Mouse (Mus musculus): ENCODE measurements around the gene Bola2. TPM values are rescaled to one million over a fixed set of nuclear protein-coding genes. Genes with fewer than 3 reads are reported as not detected.
A peak's percentile ranks its signal among the peaks of the same experiment; 100 is the strongest.

Bola2 gene
- polyA plus RNA-seq, 1 experiment from 2014 or later = 82.7 TPM

DNA sequence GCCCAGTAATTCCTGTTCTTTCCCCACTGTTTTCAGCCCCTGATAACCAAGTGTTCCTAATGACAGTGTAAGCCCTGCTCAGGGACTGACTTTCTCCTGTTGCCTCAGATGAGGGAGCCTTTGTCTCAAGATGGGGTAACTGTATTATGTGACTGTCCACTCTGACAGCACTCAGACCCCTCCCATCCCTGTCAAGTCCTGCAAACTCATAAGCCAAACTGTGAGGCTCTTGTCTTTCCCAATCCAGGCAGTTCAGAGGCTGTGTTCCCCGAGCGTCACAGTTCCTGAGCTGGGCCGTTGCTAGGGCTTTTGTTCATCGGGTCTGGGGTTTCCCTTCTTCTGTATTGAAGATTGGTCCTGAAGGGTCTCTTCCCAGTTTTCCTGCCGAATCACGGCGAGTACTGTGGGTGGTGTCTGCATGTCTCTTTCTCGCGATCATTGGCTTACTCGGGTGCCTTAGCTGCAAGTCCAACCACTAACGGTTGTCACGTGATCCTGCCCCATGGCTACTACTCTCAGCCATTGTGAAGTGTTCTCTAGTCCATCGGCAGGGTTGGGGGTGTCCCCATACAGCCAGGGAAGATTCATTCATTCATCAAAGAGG, 45.0 kb downstream of the Bola2 start:
- Histone ChIP-seq H3K27ac (replicated peaks) (no peak overlapping the region), H3K36me3 (replicated peaks) (no peaks in the 10 kb centered on the region), H3K4me2 (no peak overlapping the region), H3K4me3 (replicated peaks) (no peak overlapping the region), H3K4me1 (replicated peaks) (0 out of 2 replicates have a peak, but pooled peaks cover 3% of the 10 kb centered on the region), H3K9me3 (replicated peaks) (no peaks in the 10 kb centered on the region), H3K27me3 (no peaks in the 10 kb centered on the region), H3K9ac (no peak overlapping the region)
- WGBS (ENCODE audit: insufficient replicate concordance) = 79% methylated on average over 13 of the region's 13 CpGs
- ATAC-seq (ENCODE audit: insufficient read depth) = no peak

GRCm38 (mm10) chr7:126740977-126741376, 45.8 kb downstream of the Bola2 start:
- no peak overlapping the region for H3K9ac ChIP-seq
- ATAC-seq (ENCODE audit: insufficient read depth) = no peak
- H3K36me3 ChIP-seq (replicated peaks) = no peaks in the 10 kb centered on the region
- H3K27ac ChIP-seq (replicated peaks) = no peak overlapping the region
- no peaks in the 10 kb centered on the region for H3K27me3 ChIP-seq
- no peak overlapping the region for H3K4me3 ChIP-seq (replicated peaks)
- H3K4me2 ChIP-seq = no peak overlapping the region
- no peaks in the 10 kb centered on the region for H3K9me3 ChIP-seq (replicated peaks)
- WGBS (ENCODE audit: insufficient replicate concordance) = 43% methylated on average over 5 of the region's 5 CpGs
- H3K4me1 ChIP-seq (replicated peaks) = 0 out of 2 replicates have a peak, but pooled peaks cover 3% of the 10 kb centered on the region

DNA sequence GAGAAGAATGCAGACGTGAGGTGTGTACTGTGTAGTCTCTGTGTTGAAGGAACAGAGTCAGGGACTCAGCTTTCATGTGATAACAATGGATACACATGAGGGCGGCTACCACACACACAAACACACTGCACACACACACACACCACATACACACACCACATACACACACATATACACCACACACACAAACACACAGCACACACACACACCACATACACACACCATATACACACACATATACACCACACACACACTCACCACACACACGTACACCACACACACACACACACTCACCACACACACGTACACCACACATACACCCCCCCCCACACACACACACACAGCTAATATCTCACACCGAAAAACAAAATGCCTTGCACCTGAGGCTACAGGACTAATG, 46.3 kb downstream of the Bola2 start:
- Histone ChIP-seq H3K9me3 (replicated peaks) (no peaks in the 10 kb centered on the region), H3K27me3 (no peaks in the 10 kb centered on the region), H3K27ac (replicated peaks) (no peak overlapping the region), H3K4me3 (replicated peaks) (no peak overlapping the region), H3K4me1 (replicated peaks) (0 out of 2 replicates have a peak, but pooled peaks cover 3% of the 10 kb centered on the region), H3K9ac (no peak overlapping the region), H3K4me2 (no peak overlapping the region), H3K36me3 (replicated peaks) (no peaks in the 10 kb centered on the region)
- WGBS (ENCODE audit: insufficient replicate concordance) = 58% methylated on average over 5 of the region's 5 CpGs
- peak; percentile 32; the same call in 1 of the 2 replicates for ATAC-seq (ENCODE audit: insufficient read depth)

DNA sequence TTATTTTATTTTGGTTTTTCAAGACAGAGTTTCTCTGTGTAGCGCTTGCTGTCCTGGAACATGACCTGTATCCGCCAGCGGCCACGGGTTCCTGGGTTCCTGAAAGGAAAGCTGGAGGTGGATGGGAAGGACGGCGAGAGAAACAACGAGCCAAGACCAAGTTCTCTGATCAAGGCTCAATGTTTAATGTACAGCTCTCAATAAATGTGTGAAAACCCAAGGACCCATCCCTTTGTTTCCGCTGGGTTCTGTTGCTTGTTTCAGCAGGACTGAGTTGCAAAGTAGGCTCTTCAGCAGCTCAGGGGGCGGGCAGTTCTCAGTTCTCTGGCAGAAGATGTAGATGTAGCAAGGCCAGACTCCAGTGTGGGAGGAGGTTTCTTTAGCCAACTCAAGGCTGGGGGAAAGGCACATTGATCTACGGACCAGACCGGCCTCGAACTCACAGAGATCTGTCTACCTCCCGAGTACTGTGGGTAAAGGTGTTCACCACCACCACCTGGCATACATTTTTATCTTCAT, 46.8 kb downstream of the Bola2 start:
- Histone ChIP-seq H3K27me3 (no peaks in the 10 kb centered on the region), H3K9me3 (replicated peaks) (no peaks in the 10 kb centered on the region), H3K36me3 (replicated peaks) (no peaks in the 10 kb centered on the region), H3K4me1 (replicated peaks) (peaks cover 5% of the 10 kb centered on the region), H3K4me3 (replicated peaks) (no peak overlapping the region), H3K9ac (no peak overlapping the region), H3K27ac (replicated peaks) (no peak overlapping the region), H3K4me2 (no peak overlapping the region)
- WGBS (ENCODE audit: insufficient replicate concordance) = 76% methylated on average over 13 of the region's 13 CpGs
- no peak for ATAC-seq (ENCODE audit: insufficient read depth)

- peak overlapping the region; percentile 27 for H3K4me3 ChIP-seq (replicated peaks)
- H3K27me3 ChIP-seq = no peaks in the 10 kb centered on the region
- peak overlapping the region; percentile 49 for H3K4me2 ChIP-seq
- WGBS (ENCODE audit: insufficient replicate concordance) = 35% methylated on average over 12 of the region's 12 CpGs
- no peaks in the 10 kb centered on the region for H3K9me3 ChIP-seq (replicated peaks)
- peak overlapping the region; percentile 81 for H3K27ac ChIP-seq (replicated peaks)
- H3K36me3 ChIP-seq (replicated peaks) = no peaks in the 10 kb centered on the region
- peaks cover 15% of the 10 kb centered on the region for H3K4me1 ChIP-seq (replicated peaks)
- H3K9ac ChIP-seq = no peak overlapping the region
- ATAC-seq (ENCODE audit: insufficient read depth) = peak; percentile 47; the same call in 1 of the 2 replicates
Measured at GRCm38 (mm10) chr7:126746066-126746465, 50.9 kb downstream of the Bola2 start.

DNA sequence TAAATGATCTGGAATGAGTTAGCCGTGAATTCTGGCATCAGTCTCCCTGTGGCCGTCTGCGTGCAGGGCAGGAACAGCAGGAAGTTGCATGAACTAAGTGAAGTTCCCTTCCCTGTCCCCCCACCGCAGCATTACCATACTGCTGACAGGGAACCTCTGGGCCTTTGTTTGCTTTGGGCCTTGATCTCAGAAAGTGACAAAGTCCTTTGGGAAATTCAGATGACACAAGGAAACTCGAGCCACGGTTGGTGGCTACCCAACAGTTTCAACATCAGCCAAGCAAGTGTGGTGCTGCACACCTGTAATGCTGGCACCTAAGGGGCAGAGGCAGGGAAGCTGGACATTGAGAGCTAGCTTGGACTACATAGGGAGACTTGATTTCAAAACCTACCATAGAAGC, 51.6 kb downstream of the Bola2 start:
- no peak overlapping the region for H3K9ac ChIP-seq
- H3K9me3 ChIP-seq (replicated peaks) = no peaks in the 10 kb centered on the region
- ATAC-seq (ENCODE audit: insufficient read depth) = peak; percentile 73
- H3K27me3 ChIP-seq = no peaks in the 10 kb centered on the region
- H3K4me2 ChIP-seq = peak overlapping the region; percentile 49
- H3K4me1 ChIP-seq (replicated peaks) = peaks cover 15% of the 10 kb centered on the region
- WGBS (ENCODE audit: insufficient replicate concordance) = 15% methylated on average over 6 of the region's 6 CpGs
- no peaks in the 10 kb centered on the region for H3K36me3 ChIP-seq (replicated peaks)
- H3K27ac ChIP-seq (replicated peaks) = peak overlapping the region; percentile 81
- H3K4me3 ChIP-seq (replicated peaks) = peak overlapping the region; percentile 27

DNA sequence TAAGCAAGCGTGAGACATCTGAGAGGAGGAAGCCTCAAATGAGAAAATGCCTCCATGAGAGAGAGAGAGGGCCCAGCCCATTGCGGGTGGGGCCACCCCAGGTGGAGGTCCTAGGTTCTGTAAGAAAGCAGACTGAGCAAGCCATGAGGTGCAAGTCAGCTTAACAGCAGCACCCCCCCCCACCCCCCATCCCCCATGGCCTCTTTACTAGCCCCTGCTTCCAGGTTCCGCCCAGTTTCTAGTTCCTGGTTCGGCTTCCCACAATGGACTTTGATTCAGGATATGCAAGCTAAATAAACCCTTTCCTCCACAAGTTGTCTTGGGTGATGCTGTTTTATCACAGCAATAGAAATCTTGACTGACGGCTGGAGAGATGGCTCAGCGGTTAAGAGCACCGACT, 53.6 kb downstream of the Bola2 start:
- ATAC-seq (ENCODE audit: insufficient read depth) = no peak
- no peak overlapping the region for H3K4me3 ChIP-seq (replicated peaks)
- H3K27me3 ChIP-seq = no peaks in the 10 kb centered on the region
- 67% methylated on average over 7 of the region's 7 CpGs for WGBS (ENCODE audit: insufficient replicate concordance)
- no peak overlapping the region for H3K9ac ChIP-seq
- 0 out of 2 replicates have a peak overlapping the region, but pooled peaks have one; percentile 9 for H3K27ac ChIP-seq (replicated peaks)
- peaks cover 18% of the 10 kb centered on the region for H3K4me1 ChIP-seq (replicated peaks)
- no peaks in the 10 kb centered on the region for H3K36me3 ChIP-seq (replicated peaks)
- no peaks in the 10 kb centered on the region for H3K9me3 ChIP-seq (replicated peaks)
- H3K4me2 ChIP-seq = no peak overlapping the region

Other genes starting within 250 kb of the Bola2 start
- gene Atp2a1, start 232.3 kb upstream of the Bola2 start, polyA plus RNA-seq (2015; fragmentation: Nextera tagmentation; extraction: Ambion mirVana) = 9.8 and 16.5 TPM in 2 replicates
- gene Sh2b1, start 220.0 kb upstream of the Bola2 start, polyA plus RNA-seq (2015; fragmentation: Nextera tagmentation; extraction: Ambion mirVana) = 13.6 and 15.1 TPM in 2 replicates
- gene Tufm, start 208.0 kb upstream of the Bola2 start, polyA plus RNA-seq (2015; fragmentation: Nextera tagmentation; extraction: Ambion mirVana) = 81.2 and 96.3 TPM in 2 replicates
- gene Atxn2l, start 192.0 kb upstream of the Bola2 start, polyA plus RNA-seq (2015; fragmentation: Nextera tagmentation; extraction: Ambion mirVana) = 26.2 and 26.8 TPM in 2 replicates
- 79.3 and 86.2 TPM in 2 replicates for gene Eif3c, start 129.0 kb upstream of the Bola2 start, polyA plus RNA-seq (2015; fragmentation: Nextera tagmentation; extraction: Ambion mirVana)
- 2.3 and 2.5 TPM in 2 replicates for gene Apobr, start 110.5 kb upstream of the Bola2 start, polyA plus RNA-seq (2015; fragmentation: Nextera tagmentation; extraction: Ambion mirVana)
- 11.9 and 12.6 TPM in 2 replicates for gene Cln3, start 109.6 kb upstream of the Bola2 start, polyA plus RNA-seq (2015; fragmentation: Nextera tagmentation; extraction: Ambion mirVana)
- 0.12 and 0.18 TPM in 2 replicates for gene Il27, start 100.5 kb upstream of the Bola2 start, polyA plus RNA-seq (2015; fragmentation: Nextera tagmentation; extraction: Ambion mirVana)
- gene Nupr1, start 64.5 kb upstream of the Bola2 start, polyA plus RNA-seq (2015; fragmentation: Nextera tagmentation; extraction: Ambion mirVana) = 3.7 and 4.6 TPM in 2 replicates
- 29.1 and 31.0 TPM in 2 replicates for gene Sgf29, start 46.1 kb upstream of the Bola2 start, polyA plus RNA-seq (2015; fragmentation: Nextera tagmentation; extraction: Ambion mirVana)
- gene Sult1a1, start 19.0 kb upstream of the Bola2 start, polyA plus RNA-seq (2015; fragmentation: Nextera tagmentation; extraction: Ambion mirVana) = 37.8 and 52.1 TPM in 2 replicates
- gene Slx1b, start 383 bp downstream of the Bola2 start, polyA plus RNA-seq (2015; fragmentation: Nextera tagmentation; extraction: Ambion mirVana) = 3.0 TPM in 2 replicates
- 109 and 118 TPM in 2 replicates for gene Coro1a, start 12.4 kb downstream of the Bola2 start, polyA plus RNA-seq (2015; fragmentation: Nextera tagmentation; extraction: Ambion mirVana)
- 20.0 and 23.5 TPM in 2 replicates for gene Mapk3, start 64.2 kb downstream of the Bola2 start, polyA plus RNA-seq (2015; fragmentation: Nextera tagmentation; extraction: Ambion mirVana)
- gene Gdpd3, start 70.9 kb downstream of the Bola2 start, polyA plus RNA-seq (2015; fragmentation: Nextera tagmentation; extraction: Ambion mirVana) = 0.74 and 0.84 TPM in 2 replicates
- 103 and 119 TPM in 2 replicates for gene Ypel3, start 81.6 kb downstream of the Bola2 start, polyA plus RNA-seq (2015; fragmentation: Nextera tagmentation; extraction: Ambion mirVana)
- 0.50 and 0.79 TPM in 2 replicates for gene Tbx6, start 86.1 kb downstream of the Bola2 start, polyA plus RNA-seq (2015; fragmentation: Nextera tagmentation; extraction: Ambion mirVana)
- gene Ppp4c, start 97.1 kb downstream of the Bola2 start, polyA plus RNA-seq (2015; fragmentation: Nextera tagmentation; extraction: Ambion mirVana) = 107 and 113 TPM in 2 replicates
- gene Fam57b, start 102.3 kb downstream of the Bola2 start, polyA plus RNA-seq (2015; fragmentation: Nextera tagmentation; extraction: Ambion mirVana) = not detected in 2 replicates
- not detected in 2 replicates for gene 4930451I11Rik, start 136.2 kb downstream of the Bola2 start, polyA plus RNA-seq (2015; fragmentation: Nextera tagmentation; extraction: Ambion mirVana)
- gene Doc2a, start 152.0 kb downstream of the Bola2 start, polyA plus RNA-seq (2015; fragmentation: Nextera tagmentation; extraction: Ambion mirVana) = 0.09 TPM in 1 of 2 replicates, not detected in the other
- gene Hirip3, start 166.6 kb downstream of the Bola2 start, polyA plus RNA-seq (2015; fragmentation: Nextera tagmentation; extraction: Ambion mirVana) = 8.6 and 13.6 TPM in 2 replicates
- 29.4 and 33.9 TPM in 2 replicates for gene Ino80e, start 167.0 kb downstream of the Bola2 start, polyA plus RNA-seq (2015; fragmentation: Nextera tagmentation; extraction: Ambion mirVana)
- 11.3 and 12.9 TPM in 2 replicates for gene Taok2, start 189.3 kb downstream of the Bola2 start, polyA plus RNA-seq (2015; fragmentation: Nextera tagmentation; extraction: Ambion mirVana)
- gene Tmem219, start 227.5 kb downstream of the Bola2 start, polyA plus RNA-seq (2015; fragmentation: Nextera tagmentation; extraction: Ambion mirVana) = 17.0 and 19.3 TPM in 2 replicates
- 4.1 and 5.0 TPM in 2 replicates for gene Kctd13, start 233.5 kb downstream of the Bola2 start, polyA plus RNA-seq (2015; fragmentation: Nextera tagmentation; extraction: Ambion mirVana)